22 mouse cellular contexts compared by ENCODE assay signal in the genomic region with DNA sequence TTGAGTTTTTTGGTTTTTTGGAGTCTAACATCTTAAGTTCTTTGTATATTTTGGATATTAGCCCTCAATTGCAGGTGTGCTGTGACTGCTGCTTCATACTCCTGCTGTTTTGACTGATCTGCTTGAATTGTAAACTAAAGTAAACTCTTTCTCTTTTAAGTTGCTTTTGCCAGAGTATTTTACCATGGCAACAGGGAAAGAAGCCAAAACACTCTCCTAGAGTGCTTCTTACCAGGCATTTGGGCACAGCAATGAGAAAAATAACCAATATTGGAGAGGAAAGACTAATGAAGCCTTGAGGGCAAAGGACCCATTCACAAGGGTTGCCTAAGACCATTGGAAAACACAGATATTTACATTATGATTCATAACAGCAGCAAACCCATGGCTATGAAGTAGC.
A peak's percentile ranks its signal among the peaks of the same experiment; 100 is the strongest.
DNase-seq lines count a peak whose midpoint lies in the region; ATAC-seq and TF ChIP-seq lines count a peak whose summit lies in the region.
"Had no signal": no experiment of that assay in that cellular context is flagged by ENCODE, and none has a peak within 500 bp of the region (broad histone marks: within the 10 kb centered on the region; RNA-seq: fewer than 3 reads in every experiment).

No protein-coding gene starts in this region.

- no peak overlapping the region for H3K27ac ChIP-seq in forebrain, postnatal 0 days (ENCODE audit: low read depth, low read length)
- no peak overlapping the region for H3K27ac ChIP-seq in forebrain, embryonic 11.5 days (ENCODE audit: low read depth, low read length)
- no peak overlapping the region for H3K27ac ChIP-seq in liver, adult 2 months (replicated peaks; ENCODE audit: insufficient read depth, low read depth, low read length)
- no peak overlapping the region for H3K27ac ChIP-seq in liver, postnatal 0 days (ENCODE audit: low read depth)
- H3K27ac ChIP-seq: embryonic facial prominence, embryonic 13.5 days; gastrocnemius, adult 2 months; limb, embryonic 12.5 days; liver, embryonic 14.5 days; stomach, postnatal 0 days had no signal

- no peak for TF ChIP-seq POLR2A in liver, adult 2 months (IDR thresholded peaks at IDR 0.05; ENCODE audit: extremely low read depth, insufficient read depth, low read length)

- TF ChIP-seq CTCF in forebrain, postnatal 0 days (IDR thresholded peaks at IDR 0.05; ENCODE audit: low read depth): no peak
- no peak for TF ChIP-seq CTCF in liver, adult 2 months (IDR thresholded peaks at IDR 0.05; ENCODE audit: low read depth, low read length)
- TF ChIP-seq CTCF in liver, postnatal 0 days (IDR thresholded peaks at IDR 0.05; ENCODE audit: low read depth): no peak

- H3K4me2 ChIP-seq in forebrain, postnatal 0 days (ENCODE audit: low read depth): no peak overlapping the region
- H3K4me2 ChIP-seq in forebrain, embryonic 11.5 days (ENCODE audit: low read depth, low read length, severe bottlenecking): no peak overlapping the region
- H3K4me2 ChIP-seq in liver, postnatal 0 days (ENCODE audit: low read depth, low read length): no peak overlapping the region
- H3K4me2 ChIP-seq: embryonic facial prominence, embryonic 13.5 days; heart, embryonic 12.5 days; limb, embryonic 12.5 days had no signal

- no peaks in the 10 kb centered on the region for H3K4me1 ChIP-seq in forebrain, postnatal 0 days (ENCODE audit: insufficient read depth)
- no peaks in the 10 kb centered on the region for H3K4me1 ChIP-seq in forebrain, embryonic 11.5 days (replicated peaks; ENCODE audit: control insufficient read depth, insufficient read depth, low read length)
- H3K4me1 ChIP-seq in liver, adult 2 months (ENCODE audit: control insufficient read depth, insufficient read depth, low read length): no peaks in the 10 kb centered on the region
- H3K4me1 ChIP-seq in liver, postnatal 0 days (ENCODE audit: insufficient read depth): no peaks in the 10 kb centered on the region
- H3K4me1 ChIP-seq: megakaryocyte, embryonic 14.5 days had no signal

- no peak for TF ChIP-seq EP300 in liver, postnatal 0 days (IDR thresholded peaks at IDR 0.05; ENCODE audit: low read depth)

- H3K9ac ChIP-seq in forebrain, postnatal 0 days: no peak overlapping the region
- no peak overlapping the region for H3K9ac ChIP-seq in forebrain, embryonic 11.5 days (ENCODE audit: low read length)
- no peak overlapping the region for H3K9ac ChIP-seq in liver, adult 2 months (ENCODE audit: low read depth, low read length)
- no peak overlapping the region for H3K9ac ChIP-seq in liver, postnatal 0 days (replicated peaks)
- H3K9ac ChIP-seq: embryonic facial prominence, embryonic 13.5 days; heart, embryonic 12.5 days; limb, embryonic 12.5 days; liver, embryonic 14.5 days had no signal

- DNase-seq in forebrain, postnatal 0 days: peak; percentile 50
- DNase-seq in forebrain, embryonic 11.5 days (ENCODE audit: low spot score): no peak
- peak; percentile 12 for DNase-seq in liver, adult 2 months (ENCODE audit: extremely low read depth, low read depth, low spot score)
- no peak for DNase-seq in liver, postnatal 0 days
- peak; percentile 71 for DNase-seq in NIH3T3 (ENCODE audit: low read depth)
- DNase-seq in lung, postnatal 10 days: peak; percentile 56
- no peak for DNase-seq in natural killer cell, adult 2 months (ENCODE audit: low spot score in 2 of 2)
- DNase-seq in testis, postnatal 14 days (ENCODE audit: low spot score): no peak
- DNase-seq: adrenal gland, adult 2 months; cerebellum, postnatal 14 days; gastrocnemius, adult 2 months; heart, postnatal 36 days; kidney, adult 8-10 months; kidney, postnatal 25 days; retina, postnatal 1 day; thymus, postnatal 25 days had no signal

- H3K27me3 ChIP-seq in forebrain, postnatal 0 days (ENCODE audit: insufficient read depth, low read length): no peaks in the 10 kb centered on the region
- no peaks in the 10 kb centered on the region for H3K27me3 ChIP-seq in forebrain, embryonic 11.5 days (ENCODE audit: control insufficient read depth, insufficient read depth, low read length)
- no peaks in the 10 kb centered on the region for H3K27me3 ChIP-seq in liver, adult 2 months (ENCODE audit: control insufficient read depth, insufficient read depth, low read length)
- H3K27me3 ChIP-seq in liver, postnatal 0 days (ENCODE audit: insufficient read depth, low read length): no peaks in the 10 kb centered on the region
- H3K27me3 ChIP-seq: embryonic facial prominence, embryonic 13.5 days; heart, embryonic 12.5 days; limb, embryonic 12.5 days; megakaryocyte, embryonic 14.5 days had no signal

- H3K9me3 ChIP-seq in forebrain, postnatal 0 days (ENCODE audit: low read length): no peaks in the 10 kb centered on the region
- H3K9me3 ChIP-seq in forebrain, embryonic 11.5 days (ENCODE audit: control insufficient read depth, low read length): no peaks in the 10 kb centered on the region
- no peaks in the 10 kb centered on the region for H3K9me3 ChIP-seq in liver, postnatal 0 days (ENCODE audit: low read length)
- H3K9me3 ChIP-seq: embryonic facial prominence, embryonic 13.5 days; heart, embryonic 12.5 days; limb, embryonic 12.5 days had no signal

- no peaks in the 10 kb centered on the region for H3K36me3 ChIP-seq in forebrain, postnatal 0 days (ENCODE audit: insufficient read depth)
- no peaks in the 10 kb centered on the region for H3K36me3 ChIP-seq in forebrain, embryonic 11.5 days (ENCODE audit: control insufficient read depth, insufficient read depth, low read length)
- H3K36me3 ChIP-seq in liver, adult 2 months (ENCODE audit: control insufficient read depth, insufficient read depth, low read length): no peaks in the 10 kb centered on the region
- no peaks in the 10 kb centered on the region for H3K36me3 ChIP-seq in liver, postnatal 0 days (replicated peaks; ENCODE audit: insufficient read depth, low read length)
- H3K36me3 ChIP-seq: embryonic facial prominence, embryonic 13.5 days; heart, embryonic 12.5 days; limb, embryonic 12.5 days had no signal

- H3K79me2 ChIP-seq in liver, adult 2 months (ENCODE audit: control insufficient read depth, insufficient read depth, low read length): no peaks in the 10 kb centered on the region

- no peak overlapping the region for H3K4me3 ChIP-seq in forebrain, postnatal 0 days (ENCODE audit: low read depth, low read length)
- H3K4me3 ChIP-seq in forebrain, embryonic 11.5 days (ENCODE audit: low read depth, low read length): no peak overlapping the region
- H3K4me3 ChIP-seq in liver, adult 2 months (ENCODE audit: insufficient read depth, low read depth, low read length): no peak overlapping the region
- H3K4me3 ChIP-seq in liver, postnatal 0 days (ENCODE audit: low read depth, low read length): no peak overlapping the region
- H3K4me3 ChIP-seq: embryonic facial prominence, embryonic 13.5 days; gastrocnemius, adult 2 months; heart, embryonic 12.5 days; limb, embryonic 12.5 days; megakaryocyte, embryonic 14.5 days had no signal

- no peak for ATAC-seq in forebrain, postnatal 0 days
- no peak for ATAC-seq in forebrain, embryonic 11.5 days (replicated peaks; ENCODE audit: low FRiP score)
- no peak for ATAC-seq in liver, postnatal 0 days

Comparison
In these comparisons a context has a peak if more than half of its experiments do, and no peak if none do; other contexts are left out.
1. DNase-seq: peak in forebrain, postnatal 0 days (single experiment), liver, adult 2 months (single experiment), NIH3T3 (single experiment) and lung, postnatal 10 days (single experiment); none in forebrain, embryonic 11.5 days (single experiment), liver, postnatal 0 days (single experiment), natural killer cell, adult 2 months (0 of 2) and testis, postnatal 14 days (single experiment).